Mouse (Mus musculus) Patski (cell line): ENCODE data around the gene Cdx2. TPM values are rescaled to one million over a fixed set of nuclear protein-coding genes. Genes with fewer than 3 reads are reported as not detected.

ENCODE experiments used
- ATAC-seq: fragments of 100-300 bp; one replicate; pipeline ENCODE4 v1.8.0; 2021
- CTCF ChIA-PET: fragments of 350-600 bp; sonication (Branson Sonifier 250); formaldehyde crosslinking; loops from one replicate; lab custom pipeline; 2022; ENCODE audit warnings: inconsistent platforms; lab: Charles Lee
- POLR2A ChIA-PET: fragments of 350-600 bp; sonication (Branson Sonifier 250); formaldehyde crosslinking; loops from one replicate; lab custom pipeline; 2022; ENCODE audit warnings: antibody characterized with exemption, inconsistent platforms; lab: Charles Lee
- DNase-seq: peaks from one replicate; pipeline ENCODE4 v3.0.0-alpha.2; 2011; ENCODE audit warnings: low read depth, low spot score
- H3K27me3 ChIP-seq: fragments of 371-371 bp; one replicate; pipeline ENCODE4 v1.5.1; 2021
- CTCF ChIP-seq: fragments of 100-300 bp; IDR thresholded peaks from one replicate; pipeline ENCODE4 v1.5.1; 2021
- in situ Hi-C: fragments of 300-500 bp; cut with MboI; formaldehyde crosslinking; loops from 3 replicates; pipeline ENCODE4 v1.11.1; 2018; ENCODE audit warnings: low pct_unique_long_range_greater_than_20kb, mixed read lengths
- polyA plus RNA-seq: library from polyadenylated mRNA; unstranded; gene quantifications from one replicate; pipeline ENCODE4 v1.2.3, GENCODE M21; 2021

The Cdx2 gene
- polyA plus RNA-seq, 1 experiment from 2014 or later: 0.13 TPM

- in situ Hi-C loops: no loop called here
- ChIA-PET CTCF (no interaction called here), POLR2A (interaction anchor here (0.6 to 0.7 kb wide), 2 partner anchors 20 to 1028 kb away, joined by 3 read pairs; no protein-coding TSS in a partner anchor)
- ATAC-seq: no peak
- DNase-seq: no peak
- no peak for TF ChIP-seq CTCF
- H3K27me3 ChIP-seq: peaks cover 29% of the 10 kb centered on the region
Observed at GRCm38 (mm10) chr5:147267434-147267833, 39.6 kb downstream of the Cdx2 start.

GRCm38 (mm10) chr5:147263945-147264344 is 43.1 kb downstream of the Cdx2 start:
- in situ Hi-C loops: no loop called here
- TF ChIP-seq CTCF: no peak
- peaks cover 13% of the 10 kb centered on the region for H3K27me3 ChIP-seq
- CTCF ChIA-PET: interaction anchor here (1.1 to 2.6 kb wide), 4 partner anchors 10 to 63 kb away, joined by 3 to 11 read pairs (median 3); no protein-coding TSS in a partner anchor
- ATAC-seq: no peak
- no peak for DNase-seq
- POLR2A ChIA-PET: no interaction called here

GRCm38 (mm10) chr5:147261899-147262541 is 45.0 kb downstream of the Cdx2 start:
- ChIA-PET CTCF (no interaction called here), POLR2A (interaction anchor here (0.6 kb wide), 1 partner anchor 329 kb away, joined by 4 read pairs; no protein-coding TSS in a partner anchor)
- no peak for TF ChIP-seq CTCF
- peaks cover 20% of the 10 kb centered on the region for H3K27me3 ChIP-seq
- DNase-seq: no peak
- in situ Hi-C loops: no loop called here
- ATAC-seq: no peak

- in situ Hi-C loops: no loop called here
- ChIA-PET CTCF (interaction anchor here (1.6 kb wide), 1 partner anchor 38 kb away, joined by 4 read pairs; no protein-coding TSS in a partner anchor), POLR2A (no interaction called here)
- ATAC-seq (no peak), DNase-seq (no peak)
- peaks cover 20% of the 10 kb centered on the region for H3K27me3 ChIP-seq
- TF ChIP-seq CTCF: no peak
Observed at GRCm38 (mm10) chr5:147260778-147261177, 46.3 kb downstream of the Cdx2 start.

GRCm38 (mm10) chr5:147260189-147260588 is 46.9 kb downstream of the Cdx2 start:
- ChIA-PET CTCF (interaction anchor here (1.6 kb wide), 1 partner anchor 39 kb away, joined by 4 read pairs; no protein-coding TSS in a partner anchor), POLR2A (interaction anchor here (0.7 kb wide), 1 partner anchor 336 kb away, joined by 3 read pairs; no protein-coding TSS in a partner anchor)
- in situ Hi-C loops: no loop called here
- ATAC-seq (no peak), DNase-seq (no peak)
- H3K27me3 ChIP-seq: peaks cover 20% of the 10 kb centered on the region
- no peak for TF ChIP-seq CTCF

Other genes starting within 250 kb of the Cdx2 start
- 15.4 TPM for gene Lnx2, start 230.7 kb downstream of the Cdx2 start, polyA plus RNA-seq
- gene Polr1d, start 230.2 kb downstream of the Cdx2 start, polyA plus RNA-seq: 168 TPM
- gene Gsx1, start 118.6 kb downstream of the Cdx2 start, polyA plus RNA-seq: not detected
- gene Pdx1, start 37.3 kb downstream of the Cdx2 start, polyA plus RNA-seq: not detected
- gene Urad, start 15.2 kb upstream of the Cdx2 start, polyA plus RNA-seq: not detected
- 0.30 TPM for gene Flt3, start 93.2 kb upstream of the Cdx2 start, polyA plus RNA-seq
- gene Pan3, start 122.9 kb upstream of the Cdx2 start, polyA plus RNA-seq: 62.2 TPM